Mouse (Mus musculus) MEL (cell line): ENCODE measurements around the gene Acp2. TPM values are rescaled to one million over a fixed set of nuclear protein-coding genes. Genes with fewer than 3 reads are reported as not detected.

Experiments
- DNase-seq: peaks from one replicate; pipeline ENCODE4 v3.0.0; 2011; ENCODE audit warnings: low read depth, low spot score
- H3K27ac ChIP-seq: 2 replicates; pipeline ENCODE4 v1.5.1; 2012; ENCODE audit warnings: low read depth, mild to moderate bottlenecking, control low read depth, low read length, moderate library complexity; ENCODE audit not compliant: control insufficient read depth
- H3K27me3 ChIP-seq, 2 experiments: fragments of 150-350 bp in 1 of 2; sonication (generic) in 1 of 2; 2 replicates each; pipeline ENCODE4 v1.6.1; 2012; ENCODE audit warnings: low read length in 2 of 2, mild to moderate bottlenecking in 2 of 2, improper control_type of control experiment in 1 of 2, moderate library complexity in 1 of 2; ENCODE audit not compliant: insufficient read depth in 2 of 2, control insufficient read depth in 1 of 2
- H3K36me3 ChIP-seq, 2 experiments: 2 replicates each; pipeline ENCODE4 v1.6.1; 2012 to 2014; ENCODE audit warnings: low read length in 2 of 2, improper control_type of control experiment in 1 of 2, inconsistent platforms in 1 of 2, mild to moderate bottlenecking in 1 of 2; ENCODE audit not compliant: insufficient read depth in 2 of 2, control insufficient read depth in 1 of 2
- H3K4me1 ChIP-seq, 2 experiments: fragments of 150-350 bp in 1 of 2; sonication (generic) in 1 of 2; 2 replicates each; pipeline ENCODE4 v1.6.1; 2012; ENCODE audit warnings: low read length in 2 of 2, improper control_type of control experiment in 1 of 2, mild to moderate bottlenecking in 1 of 2; ENCODE audit not compliant: insufficient read depth in 2 of 2, control insufficient read depth in 1 of 2
- H3K4me3 ChIP-seq, 2 experiments: fragments of 150-350 bp in 1 of 2; sonication (generic) in 1 of 2; 2 replicates each; pipeline ENCODE4 v1.5.1; 2012; ENCODE audit warnings: low read depth in 2 of 2, low read length in 2 of 2, mild to moderate bottlenecking in 2 of 2, moderate library complexity in 2 of 2, control low read depth in 1 of 2, improper control_type of control experiment in 1 of 2; ENCODE audit not compliant: control insufficient read depth in 1 of 2, insufficient read depth in 1 of 2
- H3K79me2 ChIP-seq: 2 replicates; pipeline ENCODE4 v1.6.1; 2012; ENCODE audit warnings: mild to moderate bottlenecking, low read length, moderate library complexity; ENCODE audit not compliant: control insufficient read depth, poor library complexity, insufficient read depth
- H3K9ac ChIP-seq: 2 replicates; pipeline ENCODE4 v1.6.1; 2012; ENCODE audit warnings: low read depth, mild to moderate bottlenecking, control low read depth, low read length, moderate library complexity; ENCODE audit not compliant: control insufficient read depth, poor library complexity, severe bottlenecking
- H3K9me3 ChIP-seq: fragments of 150-350 bp; sonication (generic); replicated peaks from 2 replicates; pipeline ENCODE4 v1.6.1; 2012; ENCODE audit warnings: mild to moderate bottlenecking, low read length, improper control_type of control experiment, moderate library complexity; ENCODE audit not compliant: insufficient read depth
- BHLHE40 ChIP-seq: IDR thresholded peaks from 2 replicates; pipeline ENCODE4 v1.6.1; 2012; ENCODE audit warnings: low read depth, mild to moderate bottlenecking, inconsistent platforms, low read length, improper control_type of control experiment, borderline replicate concordance
- CHD1 ChIP-seq: IDR thresholded peaks from 2 replicates; pipeline ENCODE4 v1.6.1; 2012; ENCODE audit warnings: low read depth, mild to moderate bottlenecking, inconsistent platforms, low read length, improper control_type of control experiment
- CHD2 ChIP-seq: IDR thresholded peaks from 2 replicates; pipeline ENCODE4 v1.6.1; 2011; ENCODE audit warnings: low read length, improper control_type of control experiment
- CTCF ChIP-seq, 3 experiments: IDR thresholded peaks in 2 of 3; conservative IDR thresholded peaks in 1 of 3; 2 replicates each; pipeline ENCODE4 v1.5.1; 2011 to 2012; ENCODE audit warnings: low read length in 3 of 3, low read depth in 2 of 3, mild to moderate bottlenecking in 2 of 3, improper control_type of control experiment in 1 of 3, inconsistent platforms in 1 of 3, mixed read lengths in 1 of 3, moderate library complexity in 1 of 3; ENCODE audit not compliant: control insufficient read depth in 1 of 3, insufficient read depth in 1 of 3, poor library complexity in 1 of 3, severe bottlenecking in 1 of 3
- E2F4 ChIP-seq: IDR thresholded peaks from 2 replicates; pipeline ENCODE4 v1.6.1; 2011; ENCODE audit warnings: low read depth, low read length, improper control_type of control experiment, borderline replicate concordance
- ETS1 ChIP-seq: IDR thresholded peaks from 2 replicates; pipeline ENCODE4 v1.6.1; 2012; ENCODE audit warnings: low read depth, mild to moderate bottlenecking, inconsistent platforms, low read length, improper control_type of control experiment, moderate library complexity
- GATA1 ChIP-seq: IDR thresholded peaks from 2 replicates; pipeline ENCODE4 v1.6.1; 2011; ENCODE audit warnings: low read depth, low read length, improper control_type of control experiment
- JUND ChIP-seq: IDR thresholded peaks from 2 replicates; pipeline ENCODE4 v1.6.1; 2011; ENCODE audit warnings: low read depth, mild to moderate bottlenecking, improper control_type of control experiment, low read length
- MAZ ChIP-seq: IDR thresholded peaks from 2 replicates; pipeline ENCODE4 v1.6.1; 2012; ENCODE audit warnings: low read depth, mild to moderate bottlenecking, inconsistent platforms, low read length, improper control_type of control experiment
- MXI1 ChIP-seq: IDR thresholded peaks from 2 replicates; pipeline ENCODE4 v1.6.1; 2011; ENCODE audit warnings: mild to moderate bottlenecking, low read depth, low read length, improper control_type of control experiment
- MYB ChIP-seq: IDR thresholded peaks from 2 replicates; pipeline ENCODE4 v1.6.1; 2011; ENCODE audit warnings: mild to moderate bottlenecking, low read depth, low read length, improper control_type of control experiment
- MYC ChIP-seq: IDR thresholded peaks from 2 replicates; pipeline ENCODE4 v1.6.1; 2011; ENCODE audit warnings: low read depth, mild to moderate bottlenecking, low read length, improper control_type of control experiment, moderate library complexity
- POLR2A ChIP-seq, 2 experiments: IDR thresholded peaks; 2 replicates each; pipeline ENCODE4 v1.6.1; 2011 to 2012; ENCODE audit warnings: low read length in 2 of 2, mild to moderate bottlenecking in 2 of 2, control low read depth in 1 of 2, improper control_type of control experiment in 1 of 2, low read depth in 1 of 2, moderate library complexity in 1 of 2; ENCODE audit not compliant: control insufficient read depth in 1 of 2, insufficient read depth in 1 of 2, poor library complexity in 1 of 2
- TAL1 ChIP-seq: IDR thresholded peaks from 2 replicates; pipeline ENCODE4 v1.6.1; 2012; ENCODE audit warnings: mild to moderate bottlenecking, inconsistent platforms, low read length, moderate library complexity, mixed read lengths
- TBP ChIP-seq: IDR thresholded peaks from 2 replicates; pipeline ENCODE4 v1.8.0; 2011; ENCODE audit warnings: low read depth, low read length, improper control_type of control experiment
- TCF12 ChIP-seq: IDR thresholded peaks from 2 replicates; pipeline ENCODE4 v1.6.1; 2014; ENCODE audit warnings: low read depth, mild to moderate bottlenecking, inconsistent platforms, low read length, improper control_type of control experiment, moderate library complexity
- USF1 ChIP-seq: IDR thresholded peaks from 2 replicates; pipeline ENCODE4 v1.6.1; 2014; ENCODE audit warnings: low read depth, mild to moderate bottlenecking, inconsistent platforms, low read length, improper control_type of control experiment, moderate library complexity
- USF2 ChIP-seq, 2 experiments: IDR thresholded peaks; 2 replicates each; pipeline ENCODE4 v1.6.1; 2011 to 2012; ENCODE audit warnings: improper control_type of control experiment in 2 of 2, low read length in 2 of 2, borderline replicate concordance in 1 of 2, inconsistent platforms in 1 of 2, low read depth in 1 of 2, mild to moderate bottlenecking in 1 of 2; ENCODE audit not compliant: insufficient read depth in 1 of 2
- ZMIZ1 ChIP-seq: IDR thresholded peaks from 2 replicates; pipeline ENCODE4 v1.6.1; 2012; ENCODE audit warnings: low read depth, mild to moderate bottlenecking, inconsistent platforms, low read length, improper control_type of control experiment, moderate library complexity
- ZNF384 ChIP-seq: IDR thresholded peaks from 2 replicates; pipeline ENCODE4 v1.6.1; 2012; ENCODE audit warnings: low read depth, mild to moderate bottlenecking, inconsistent platforms, low read length, improper control_type of control experiment
- polyA plus RNA-seq, 2 experiments: library from polyadenylated mRNA; stranded (reverse) in 1 of 2; unstranded in 1 of 2; fragments of >175 nt in 1 of 2; fragments of >200 nt in 1 of 2; gene quantifications; 2 replicates each; pipeline versions ENCODE4 v1.2.1 to v1.2.4; 2012; ENCODE audit warnings: low replicate concordance in 2 of 2, low read depth in 1 of 2; ENCODE audit not compliant: insufficient read length in 2 of 2, insufficient read depth in 1 of 2, missing spikeins in 1 of 2
- total RNA-seq: library from RNA; depleted of rRNA; stranded (reverse); fragments of 300-350 nt; gene quantifications from 2 replicates; pipeline ENCODE4 v1.2.3, GENCODE M21; 2012

Acp2 gene
- total and polyA plus RNA-seq, 3 experiments: 7.3 to 11.3 TPM; not detected in 1

GRCm38 (mm10) chr2:91252001-91252400 is 49.3 kb downstream of the Acp2 start:
- Histone ChIP-seq H3K9ac (no peak overlapping the region), H3K79me2 (no peaks in the 10 kb centered on the region), H3K9me3 (no peaks in the 10 kb centered on the region), H3K27ac (no peak overlapping the region), H3K27me3 (peaks cover 0 to 3% of the 10 kb centered on the region in 2 experiments; a peak in 1 of 4 replicates), H3K36me3 (0 out of 4 replicates have a peak, but pooled peaks cover 0 to 2% of the 10 kb centered on the region in 2 experiments)
- TF ChIP-seq CHD2 (no peak), POLR2A (IDR thresholded peaks at IDR 0.05; ENCODE audit: control insufficient read depth in 1 of 2, insufficient read depth in 1 of 2, low read depth in 1 of 2, low read length in 2 of 2, poor library complexity in 1 of 2) (no peak), USF1 (no peak), MYB (no peak), MXI1 (no peak), E2F4 (no peak), TAL1 (no peak), USF2 (IDR thresholded peaks at IDR 0.05; ENCODE audit: borderline replicate concordance in 1 of 2, insufficient read depth in 1 of 2, low read depth in 1 of 2, low read length in 2 of 2) (no peak), MYC (no peak), MAZ (no peak), JUND (no peak), TCF12 (no peak)
- TF ChIP-seq, all 39 proteins: peak for 0
- Histone ChIP-seq H3K4me1 (peaks cover 0 to 5% of the 10 kb centered on the region in 2 experiments), H3K4me3 (no peak overlapping the region)
- no peak for DNase-seq

- no peak for DNase-seq
- Histone ChIP-seq H3K9me3 (no peaks in the 10 kb centered on the region), H3K9ac (no peak overlapping the region), H3K27me3 (peaks cover 0 to 3% of the 10 kb centered on the region in 2 experiments; a peak in 1 of 4 replicates), H3K4me3 (no peak overlapping the region), H3K27ac (no peak overlapping the region), H3K4me1 (peaks cover 0 to 5% of the 10 kb centered on the region in 2 experiments), H3K79me2 (no peaks in the 10 kb centered on the region), H3K36me3 (0 out of 4 replicates have a peak, but pooled peaks cover 0 to 2% of the 10 kb centered on the region in 2 experiments)
- TF ChIP-seq USF2 (IDR thresholded peaks at IDR 0.05; ENCODE audit: borderline replicate concordance in 1 of 2, insufficient read depth in 1 of 2, low read depth in 1 of 2, low read length in 2 of 2) (no peak), E2F4 (no peak), MYC (no peak), BHLHE40 (no peak), CHD1 (no peak), TBP (no peak), ETS1 (no peak), CHD2 (no peak), CTCF (IDR thresholded peaks at IDR 0.05 in 2 of 3, conservative IDR thresholded peaks at IDR 0.05 in 1 of 3; ENCODE audit: control insufficient read depth in 1 of 3, insufficient read depth in 1 of 3, low read depth in 2 of 3, low read length in 3 of 3, poor library complexity in 1 of 3, severe bottlenecking in 1 of 3) (no peak), GATA1 (no peak), ZNF384 (no peak), ZMIZ1 (no peak), MXI1 (no peak), MAZ (no peak)
These were observed 49.8 kb downstream of the Acp2 start for GRCm38 (mm10) chr2:91252512-91252911.
